In genomic region chr2:103927610-103928145, GRCm38 (mm10) we compare ENCODE assay signal across 7 mouse cellular contexts. TPM values are rescaled to one million over a fixed set of nuclear protein-coding genes. Genes with fewer than 3 reads are reported as not detected.
DNase-seq lines count a peak whose midpoint lies in the region; ATAC-seq lines count a peak whose summit lies in the region.

No protein-coding gene starts in this region.

- no peak overlapping the region for H3K27ac ChIP-seq in embryonic facial prominence, embryonic 15.5 days (replicated peaks)
- H3K27ac ChIP-seq in neural tube, embryonic 13.5 days (replicated peaks) = peak overlapping the region; percentile 14; the same call in 1 of the 2 replicates
- no peak overlapping the region for H3K27ac ChIP-seq in midbrain, embryonic 13.5 days

- H3K36me3 ChIP-seq in embryonic facial prominence, embryonic 15.5 days = no peaks in the 10 kb centered on the region
- H3K36me3 ChIP-seq in neural tube, embryonic 13.5 days = no peaks in the 10 kb centered on the region
- no peaks in the 10 kb centered on the region for H3K36me3 ChIP-seq in midbrain, embryonic 13.5 days

- no peak overlapping the region for H3K9ac ChIP-seq in embryonic facial prominence, embryonic 15.5 days
- no peak overlapping the region for H3K9ac ChIP-seq in neural tube, embryonic 13.5 days
- no peak overlapping the region for H3K9ac ChIP-seq in midbrain, embryonic 13.5 days (replicated peaks)

- DNase-seq in left cerebral cortex, postnatal 4 days = peak; percentile 61
- no peak for DNase-seq in left cerebral cortex, postnatal 36 days (ENCODE audit: low spot score in 2 of 2)
- DNase-seq in heart, postnatal 10 days = peak; percentile 30 to 39
- DNase-seq in spleen, postnatal 10 days (ENCODE audit: low spot score in 2 of 2) = no peak

- intact Hi-C loops in left cerebral cortex, postnatal 4 days (cut with DNase I) = no loop called here
- intact Hi-C loops in left cerebral cortex, postnatal 36 days (cut with DNase I) = no loop called here
- intact Hi-C loops in heart, postnatal 10 days (cut with DNase I) = no loop called here

- no peaks in the 10 kb centered on the region for H3K27me3 ChIP-seq in embryonic facial prominence, embryonic 15.5 days
- no peaks in the 10 kb centered on the region for H3K27me3 ChIP-seq in neural tube, embryonic 13.5 days
- H3K27me3 ChIP-seq in midbrain, embryonic 13.5 days = no peaks in the 10 kb centered on the region

- H3K4me3 ChIP-seq in embryonic facial prominence, embryonic 15.5 days (replicated peaks) = no peak overlapping the region
- H3K4me3 ChIP-seq in neural tube, embryonic 13.5 days = no peak overlapping the region
- H3K4me3 ChIP-seq in midbrain, embryonic 13.5 days (replicated peaks) = no peak overlapping the region

- WGBS in embryonic facial prominence, embryonic 15.5 days = 40% methylated on average over 1 of the region's 1 CpGs
- WGBS in neural tube, embryonic 13.5 days = 8% methylated on average over 1 of the region's 1 CpGs
- 39% methylated on average over 1 of the region's 1 CpGs for WGBS in midbrain, embryonic 13.5 days

- ATAC-seq in embryonic facial prominence, embryonic 15.5 days (ENCODE audit: insufficient number of reproducible peaks, low FRiP score, low TSS enrichment, low read depth) = peak; percentile 52; the same call in 1 of the 2 replicates
- ATAC-seq in neural tube, embryonic 13.5 days (ENCODE audit: low read depth) = peak; percentile 68
- ATAC-seq in midbrain, embryonic 13.5 days = no peak

- H3K9me3 ChIP-seq in embryonic facial prominence, embryonic 15.5 days (replicated peaks) = no peaks in the 10 kb centered on the region
- H3K9me3 ChIP-seq in neural tube, embryonic 13.5 days = no peaks in the 10 kb centered on the region
- no peaks in the 10 kb centered on the region for H3K9me3 ChIP-seq in midbrain, embryonic 13.5 days

- 0 out of 2 replicates have a peak, but pooled peaks cover 3% of the 10 kb centered on the region for H3K4me1 ChIP-seq in embryonic facial prominence, embryonic 15.5 days
- peaks cover 49% of the 10 kb centered on the region for H3K4me1 ChIP-seq in neural tube, embryonic 13.5 days (replicated peaks)
- H3K4me1 ChIP-seq in midbrain, embryonic 13.5 days (replicated peaks) = peaks cover 11% of the 10 kb centered on the region

- no peak overlapping the region for H3K4me2 ChIP-seq in embryonic facial prominence, embryonic 15.5 days (replicated peaks)
- H3K4me2 ChIP-seq in neural tube, embryonic 13.5 days = no peak overlapping the region
- no peak overlapping the region for H3K4me2 ChIP-seq in midbrain, embryonic 13.5 days (replicated peaks)

RNA-seq across cellular contexts. Expression of gene Lmo2, which starts 30.1 kb away (rescaled TPM):
- total RNA-seq in left cerebral cortex, postnatal 4 days (2021) = 10 to 100 TPM; 20.4 to 21.0 TPM
- 10 to 100 TPM; 15.5 to 17.7 TPM for total RNA-seq in left cerebral cortex, postnatal 36 days (2021)
- polyA plus RNA-seq in embryonic facial prominence, embryonic 15.5 days (2015; fragmentation: Nextera tagmentation; extraction: Ambion mirVana) = 18.6 and 20.8 TPM in 2 replicates
- total RNA-seq in heart, postnatal 10 days (2021) = 10 to 100 TPM; 20.8 to 25.1 TPM
- 58.0 and 59.2 TPM in 2 replicates for polyA plus RNA-seq in neural tube, embryonic 13.5 days (2015; fragmentation: Nextera tagmentation; extraction: Ambion mirVana)
- polyA plus RNA-seq in midbrain, embryonic 13.5 days (2015; fragmentation: Nextera tagmentation; extraction: Ambion mirVana) = 25.8 and 28.7 TPM in 2 replicates

Comparison
In these comparisons a context has a peak if more than half of its experiments do, and no peak if none do; other contexts are left out.
1. DNase-seq: peak in left cerebral cortex, postnatal 4 days (single experiment) and heart, postnatal 10 days (2 of 2); none in left cerebral cortex, postnatal 36 days (0 of 2) and spleen, postnatal 10 days (0 of 2).